Mouse (Mus musculus): Measurements from ENCODE around the gene Ddb2. TPM values are rescaled to one million over a fixed set of nuclear protein-coding genes. Genes with fewer than 3 reads are reported as not detected.

Gene Ddb2
- 3.3 and 5.3 TPM in 2 replicates for polyA plus RNA-seq (2012; ENCODE audit: low replicate concordance)

GRCm38 (mm10) chr2:91236601-91237510 lies at the start of gene Ddb2:
Gene Ddb2 (minus strand): TSS chr2:91236982.

DNA sequence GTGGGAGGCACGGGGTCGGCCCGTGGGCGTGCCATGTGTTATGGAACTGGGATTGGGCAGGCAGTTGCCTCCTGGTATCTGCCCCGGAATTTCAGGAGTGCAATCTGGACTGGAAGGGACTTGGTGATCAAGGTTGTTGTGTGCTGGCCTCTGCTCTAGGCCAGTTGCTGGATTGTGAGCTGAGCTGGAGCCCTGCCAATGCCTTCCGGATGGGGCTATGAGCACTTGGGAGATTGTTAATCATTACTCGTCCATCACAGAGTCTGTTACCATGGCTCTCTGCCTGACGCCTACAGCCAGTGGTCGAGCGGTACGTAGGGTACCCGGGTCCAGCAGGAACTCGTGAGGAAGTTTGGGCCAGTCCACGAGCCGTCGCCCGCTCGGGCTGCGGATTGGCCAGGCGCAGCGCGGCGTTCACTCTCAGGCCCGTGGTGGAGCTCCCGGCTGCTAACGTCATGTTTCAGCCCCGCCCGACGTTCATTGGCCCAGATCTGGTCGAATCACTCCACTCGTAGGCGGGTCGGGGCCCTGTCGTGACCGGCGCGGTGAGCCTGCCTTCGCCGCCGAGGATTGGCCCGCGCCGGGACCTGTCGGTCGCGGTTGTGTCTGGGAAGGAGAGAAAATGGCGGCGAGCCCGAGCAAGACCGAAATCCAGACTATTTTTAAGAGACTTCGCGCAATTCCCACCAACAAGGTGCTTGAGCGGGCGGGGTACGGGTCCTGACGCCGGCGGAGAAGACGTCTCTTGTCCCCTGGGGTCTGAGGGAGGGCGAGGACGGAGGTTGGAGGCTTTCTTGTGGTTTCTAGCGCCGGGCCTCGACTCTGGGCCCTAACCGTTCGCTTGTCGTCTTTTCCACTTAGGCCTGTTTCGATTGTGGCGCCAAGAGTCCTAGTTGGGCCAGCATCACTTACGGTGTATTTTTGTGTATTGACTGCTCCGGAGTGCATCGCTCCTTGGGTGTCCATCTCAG lies 28.2 kb upstream of the Ddb2 start, which contains the start of gene Arfgap2:
Gene Arfgap2, plus strand, starts transcription at position 264 of the 971 bp plus-strand sequence.

DNA sequence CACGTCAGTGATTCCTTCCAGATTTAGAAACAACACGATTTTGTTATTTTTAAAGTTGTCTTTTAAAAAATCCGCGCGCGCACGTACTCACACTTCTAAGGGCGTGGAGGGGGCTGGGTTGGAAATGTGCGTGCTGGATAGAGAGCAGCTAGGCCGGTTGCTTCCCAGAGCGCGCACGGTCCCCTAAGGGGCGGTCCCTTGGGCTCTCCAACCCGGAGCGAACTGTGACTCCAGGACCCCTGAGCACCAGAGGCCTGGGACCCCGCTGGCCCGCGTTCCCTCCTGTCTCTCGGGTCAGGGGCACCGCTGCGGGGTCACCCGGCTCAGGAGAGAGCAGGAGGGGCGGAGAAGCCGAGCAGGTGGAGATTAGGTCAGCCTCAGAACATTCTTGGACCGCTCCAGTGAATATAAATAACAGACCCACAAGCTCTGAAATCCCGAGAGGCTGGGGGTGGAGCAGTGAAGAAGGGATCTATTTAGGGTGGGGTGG lies 18.9 kb upstream of the Ddb2 start, which contains the start of gene Pacsin3:
Gene Pacsin3, plus strand, starts transcription at position 294 of the 490 bp plus-strand sequence.

GRCm38 (mm10) chr2:91202222-91202971 lies 34.4 kb downstream of the Ddb2 start, which contains the start of the genes Nr1h3 and Acp2:
Gene Nr1h3 (minus strand): TSS chr2:91202834.
Gene Acp2 (plus strand): TSS chr2:91202885.

DNA sequence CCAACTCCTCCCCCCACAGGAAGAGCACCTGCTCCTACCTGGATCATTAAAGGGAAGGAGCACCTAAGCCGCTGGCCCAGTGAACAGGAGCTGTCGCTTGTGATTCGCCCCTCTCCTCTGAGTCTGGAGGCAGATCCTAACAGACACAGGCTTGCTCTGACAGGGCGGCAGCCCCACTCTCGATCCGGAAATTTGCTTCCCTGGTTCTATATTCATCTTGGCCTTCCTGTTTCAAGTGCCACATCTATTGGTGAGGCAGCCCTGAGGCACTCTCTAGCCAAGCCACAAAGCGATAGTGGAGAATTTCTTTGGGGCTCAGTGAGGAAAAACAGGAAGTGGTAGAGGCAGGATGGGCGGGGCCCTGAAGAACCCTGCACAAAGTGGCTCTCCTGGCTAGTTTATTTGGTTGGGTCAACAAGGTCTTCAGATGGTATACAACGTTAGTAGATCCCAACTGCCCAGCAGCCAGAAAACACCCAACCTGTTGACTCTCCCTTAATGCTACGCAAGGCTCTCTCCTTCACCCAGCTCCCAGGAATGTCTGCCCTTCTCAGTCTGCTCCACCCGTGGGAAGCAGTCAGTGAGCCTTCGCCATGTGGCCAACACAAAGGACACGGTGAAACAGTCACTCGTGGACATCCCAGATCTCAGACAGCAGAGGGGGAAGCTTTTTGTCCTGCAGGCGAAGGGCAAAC lies 52.9 kb downstream of the Ddb2 start, which contains the start of gene Madd:
Gene Madd, minus strand, starts transcription at position 127 of the 695 bp plus-strand sequence.

Other genes with a start within 250 kb of the Ddb2 start
- gene Rapsn, start 201.4 kb downstream of the Ddb2 start, polyA plus RNA-seq (2012; ENCODE audit: low replicate concordance): 0.22 and 0.65 TPM in 2 replicates
- gene Psmc3, start 183.0 kb downstream of the Ddb2 start, polyA plus RNA-seq (2012; ENCODE audit: low replicate concordance): 31.1 and 68.8 TPM in 2 replicates
- 22.5 and 23.9 TPM in 2 replicates for gene Slc39a13, start 166.6 kb downstream of the Ddb2 start, polyA plus RNA-seq (2012; ENCODE audit: low replicate concordance)
- gene Spi1, start 154.6 kb downstream of the Ddb2 start, polyA plus RNA-seq (2012; ENCODE audit: low replicate concordance): 190 and 386 TPM in 2 replicates
- gene Mybpc3, start 118.8 kb downstream of the Ddb2 start, polyA plus RNA-seq (2012; ENCODE audit: low replicate concordance): 0.30 and 0.33 TPM in 2 replicates
- 28.9 and 50.3 TPM in 2 replicates for gene Madd, start 53.1 kb downstream of the Ddb2 start, polyA plus RNA-seq (2012; ENCODE audit: low replicate concordance)
- gene Nr1h3, start 34.1 kb downstream of the Ddb2 start, polyA plus RNA-seq (2012; ENCODE audit: low replicate concordance): 13.1 and 25.5 TPM in 2 replicates
- gene Acp2, start 34.1 kb downstream of the Ddb2 start, polyA plus RNA-seq (2012; ENCODE audit: low replicate concordance): 5.7 and 18.6 TPM in 2 replicates
- gene Pacsin3, start 19.0 kb upstream of the Ddb2 start, polyA plus RNA-seq (2012; ENCODE audit: low replicate concordance): 0.75 and 1.3 TPM in 2 replicates
- 9.9 and 33.5 TPM in 2 replicates for gene Arfgap2, start 28.0 kb upstream of the Ddb2 start, polyA plus RNA-seq (2012; ENCODE audit: low replicate concordance)
- gene 1110051M20Rik, start 207.7 kb upstream of the Ddb2 start, polyA plus RNA-seq (2012; ENCODE audit: low replicate concordance): 4.0 and 6.3 TPM in 2 replicates
- 0.35 and 1.3 TPM in 2 replicates for gene Lrp4, start 220.5 kb upstream of the Ddb2 start, polyA plus RNA-seq (2012; ENCODE audit: low replicate concordance)

All from hematopoietic multipotent progenitor cell, adult 10-12 weeks (in vitro differentiated cells).